8 mouse cellular contexts compared by ENCODE assay signal in genomic region chr5:112275021-112275804, GRCm38 (mm10). TPM values are rescaled to one million over a fixed set of nuclear protein-coding genes. Genes with fewer than 3 reads are reported as not detected.
A peak's percentile ranks its signal among the peaks of the same experiment; 100 is the strongest.
DNase-seq lines count a peak whose midpoint lies in the region; ATAC-seq and TF ChIP-seq lines count a peak whose summit lies in the region.
"Had no signal": no experiment of that assay in that cellular context is flagged by ENCODE, and none has a peak within 500 bp of the region (broad histone marks: within the 10 kb centered on the region; RNA-seq: fewer than 3 reads in every experiment).

No protein-coding gene starts in this region.

- 52% methylated on average over 4 of the region's 4 CpGs for WGBS in embryonic facial prominence, embryonic 14.5 days
- 45% methylated on average over 3 of the region's 4 CpGs for WGBS in intestine, embryonic 16.5 days
- WGBS in neural tube, embryonic 14.5 days, result 51% methylated on average over 4 of the region's 4 CpGs

- H3K4me3 ChIP-seq in left cerebral cortex, adult 2 months, result peak overlapping the region; percentile 54
- H3K4me3 ChIP-seq in embryonic facial prominence, embryonic 14.5 days (ENCODE audit: low read depth, low read length), result peak overlapping the region; percentile 85
- H3K4me3 ChIP-seq in intestine, embryonic 16.5 days (ENCODE audit: low read length), result no peak overlapping the region
- no peak overlapping the region for H3K4me3 ChIP-seq in neural tube, embryonic 14.5 days (ENCODE audit: low read depth, low read length)

- ATAC-seq in embryonic facial prominence, embryonic 14.5 days (ENCODE audit: low read depth), result no peak
- ATAC-seq in intestine, embryonic 16.5 days, result no peak
- ATAC-seq in neural tube, embryonic 14.5 days (ENCODE audit: low read depth), result no peak

- TF ChIP-seq CTCF in left cerebral cortex, adult 2 months (IDR thresholded peaks at IDR 0.05), result no peak

- no peaks in the 10 kb centered on the region for H3K27me3 ChIP-seq in embryonic facial prominence, embryonic 14.5 days (replicated peaks; ENCODE audit: control insufficient read depth, insufficient read depth, low read length)
- 0 out of 2 replicates have a peak, but pooled peaks cover 2% of the 10 kb centered on the region for H3K27me3 ChIP-seq in intestine, embryonic 16.5 days (replicated peaks; ENCODE audit: control insufficient read depth, insufficient read depth, low read length)
- H3K27me3 ChIP-seq in neural tube, embryonic 14.5 days (ENCODE audit: control insufficient read depth, insufficient read depth, low read length), result no peaks in the 10 kb centered on the region

- H3K36me3 ChIP-seq in embryonic facial prominence, embryonic 14.5 days (ENCODE audit: control insufficient read depth, insufficient read depth, low read length), result no peaks in the 10 kb centered on the region
- no peaks in the 10 kb centered on the region for H3K36me3 ChIP-seq in intestine, embryonic 16.5 days (ENCODE audit: control insufficient read depth, insufficient read depth, low read length)
- H3K36me3 ChIP-seq in neural tube, embryonic 14.5 days (ENCODE audit: control insufficient read depth, insufficient read depth, low read length), result no peaks in the 10 kb centered on the region

- peak overlapping the region; percentile 75 for H3K4me2 ChIP-seq in embryonic facial prominence, embryonic 14.5 days (ENCODE audit: low read depth, low read length)
- H3K4me2 ChIP-seq in intestine, embryonic 16.5 days (ENCODE audit: low read depth, low read length), result peak overlapping the region; percentile 76
- peak overlapping the region; percentile 61; the same call in 1 of the 2 replicates for H3K4me2 ChIP-seq in neural tube, embryonic 14.5 days (ENCODE audit: low read depth, low read length)

- H3K4me1 ChIP-seq in embryonic facial prominence, embryonic 14.5 days (ENCODE audit: control insufficient read depth, insufficient read depth, low read length), result peaks cover 15% of the 10 kb centered on the region
- peaks cover 24% of the 10 kb centered on the region for H3K4me1 ChIP-seq in intestine, embryonic 16.5 days (ENCODE audit: control insufficient read depth, insufficient read depth, low read length)
- H3K4me1 ChIP-seq in neural tube, embryonic 14.5 days (ENCODE audit: control insufficient read depth, insufficient read depth, low read length), result peaks cover 17% of the 10 kb centered on the region

- no peak for DNase-seq in left cerebral cortex, adult 2 months (ENCODE audit: extremely low spot score in 1 of 2, low spot score in 2 of 2)
- DNase-seq in left cerebral cortex, adult 18-20 months (ENCODE audit: low spot score in 2 of 2), result no peak
- no peak for DNase-seq in embryonic facial prominence, embryonic 14.5 days (ENCODE audit: low spot score)
- DNase-seq in testis, postnatal 14 days (ENCODE audit: low spot score), result no peak
- DNase-seq in thymus, postnatal 25 days, result no peak
- DNase-seq: left cerebral cortex, postnatal 4 days had no signal

- intact Hi-C loops in left cerebral cortex, adult 2 months (cut with DNase I), result no loop called here

- no peaks in the 10 kb centered on the region for H3K9me3 ChIP-seq in embryonic facial prominence, embryonic 14.5 days (ENCODE audit: control insufficient read depth, low read length)
- no peaks in the 10 kb centered on the region for H3K9me3 ChIP-seq in intestine, embryonic 16.5 days (ENCODE audit: control insufficient read depth, low read length)
- H3K9me3 ChIP-seq in neural tube, embryonic 14.5 days (ENCODE audit: control insufficient read depth, low read length), result no peaks in the 10 kb centered on the region

- no peak overlapping the region for H3K9ac ChIP-seq in embryonic facial prominence, embryonic 14.5 days (ENCODE audit: low read depth, low read length)
- peak overlapping the region; percentile 14; the same call in 1 of the 2 replicates for H3K9ac ChIP-seq in intestine, embryonic 16.5 days (ENCODE audit: low read depth, low read length)
- H3K9ac ChIP-seq in neural tube, embryonic 14.5 days (replicated peaks; ENCODE audit: low read depth, low read length), result no peak overlapping the region

- H3K27ac ChIP-seq in left cerebral cortex, adult 2 months, result no peak overlapping the region
- H3K27ac ChIP-seq in embryonic facial prominence, embryonic 14.5 days (replicated peaks; ENCODE audit: low read depth, low read length), result no peak overlapping the region
- H3K27ac ChIP-seq in intestine, embryonic 16.5 days (ENCODE audit: low read length), result no peak overlapping the region
- H3K27ac ChIP-seq in neural tube, embryonic 14.5 days (ENCODE audit: low read depth, low read length), result no peak overlapping the region

RNA-seq across cellular contexts. Expression of gene Tpst2, which starts 1.3 kb away (rescaled TPM):
- 10 to 100 TPM; 37.5 to 41.9 TPM for total RNA-seq in left cerebral cortex, adult 2 months (2021)
- total RNA-seq in left cerebral cortex, adult 18-20 months (2021), result 10 to 100 TPM; 29.6 to 39.3 TPM
- polyA plus RNA-seq in embryonic facial prominence, embryonic 14.5 days (2014; fragmentation: Nextera tagmentation; extraction: Ambion mirVana), result 46.9 and 50.6 TPM in 2 replicates
- 47.4 and 52.0 TPM in 2 replicates for polyA plus RNA-seq in intestine, embryonic 16.5 days (2015; fragmentation: Nextera tagmentation; extraction: Ambion mirVana)
- 27.1 and 28.1 TPM in 2 replicates for polyA plus RNA-seq in neural tube, embryonic 14.5 days (2014; fragmentation: Nextera tagmentation; extraction: Ambion mirVana)

RNA-seq across cellular contexts. Expression of gene Crybb1, which starts 19.6 kb away (rescaled TPM):
- total RNA-seq in left cerebral cortex, adult 2 months (2021), result 1 to 10 TPM; 6.9 to 7.4 TPM
- total RNA-seq in left cerebral cortex, adult 18-20 months (2021), result 1 to 10 TPM; 5.9 to 8.5 TPM
- polyA plus RNA-seq in embryonic facial prominence, embryonic 14.5 days (2014; fragmentation: Nextera tagmentation; extraction: Ambion mirVana), result 1.8 and 3.2 TPM in 2 replicates
- polyA plus RNA-seq in intestine, embryonic 16.5 days (2015; fragmentation: Nextera tagmentation; extraction: Ambion mirVana), result 2.7 and 2.9 TPM in 2 replicates
- polyA plus RNA-seq in neural tube, embryonic 14.5 days (2014; fragmentation: Nextera tagmentation; extraction: Ambion mirVana), result 3.4 and 4.5 TPM in 2 replicates

RNA-seq across cellular contexts. Expression of gene Cryba4, which starts 22.9 kb away (rescaled TPM):
- total RNA-seq in left cerebral cortex, adult 2 months (2021), result under 1 TPM in 1 of 2 experiments, not detected in 1; 0.49 TPM
- 1 to 10 TPM in 1 of 2 experiments, not detected in 1; 1.0 TPM for total RNA-seq in left cerebral cortex, adult 18-20 months (2021)
- polyA plus RNA-seq in embryonic facial prominence, embryonic 14.5 days (2014; fragmentation: Nextera tagmentation; extraction: Ambion mirVana), result 2.7 and 2.8 TPM in 2 replicates
- polyA plus RNA-seq in intestine, embryonic 16.5 days (2015; fragmentation: Nextera tagmentation; extraction: Ambion mirVana), result 1.3 and 1.5 TPM in 2 replicates
- 0.79 and 2.7 TPM in 2 replicates for polyA plus RNA-seq in neural tube, embryonic 14.5 days (2014; fragmentation: Nextera tagmentation; extraction: Ambion mirVana)

RNA-seq across cellular contexts. Expression of gene Tfip11, which starts 50.9 kb away (rescaled TPM):
- 10 to 100 TPM; 43.0 to 45.0 TPM for total RNA-seq in left cerebral cortex, adult 2 months (2021)
- total RNA-seq in left cerebral cortex, adult 18-20 months (2021), result 10 to 100 TPM; 40.6 to 45.7 TPM
- polyA plus RNA-seq in embryonic facial prominence, embryonic 14.5 days (2014; fragmentation: Nextera tagmentation; extraction: Ambion mirVana), result 23.1 and 23.2 TPM in 2 replicates
- polyA plus RNA-seq in intestine, embryonic 16.5 days (2015; fragmentation: Nextera tagmentation; extraction: Ambion mirVana), result 26.6 and 26.8 TPM in 2 replicates
- polyA plus RNA-seq in neural tube, embryonic 14.5 days (2014; fragmentation: Nextera tagmentation; extraction: Ambion mirVana), result 19.6 and 24.7 TPM in 2 replicates

Comparison
In these comparisons a context has a peak if more than half of its experiments do, and no peak if none do; other contexts are left out.
1. H3K4me3 ChIP-seq: peak in left cerebral cortex, adult 2 months (single experiment) and embryonic facial prominence, embryonic 14.5 days (single experiment); none in intestine, embryonic 16.5 days (single experiment) and neural tube, embryonic 14.5 days (single experiment).
2. Peak in every context shown above with its lines, with median percentiles within 50 percentile points of each other: H3K4me2 ChIP-seq.